Mouse (Mus musculus) left cerebral cortex, postnatal 25 days (tissue): ENCODE results near the gene Tmem88b. TPM values are rescaled to one million over a fixed set of nuclear protein-coding genes. Genes with fewer than 3 reads are reported as not detected.

Experiments
- DNase-seq, 2 experiments: peaks; one replicate each; pipeline ENCODE4 v3.0.0; 2022; ENCODE audit warnings: low spot score in 2 of 2, mixed read lengths in 1 of 2
- intact Hi-C: fragments of 180-260 bp; cut with DNase I; formaldehyde crosslinking; loops from one replicate; pipeline ENCODE4 v1.15.1; 2025
- microRNA-seq, 2 experiments: library from miRNA; unstranded; fragments of <30 nt; microRNA quantifications; one replicate each; pipeline ENCODE4 v1.2.0; 2022
- total RNA-seq, 2 experiments: library from RNA; stranded (reverse); gene quantifications; 2 replicates each; pipeline ENCODE4 v1.2.3; 2021

Tmem88b gene
- total RNA-seq, 2 experiments from 2014 or later = 16.8 to 20.7 TPM

DNA sequence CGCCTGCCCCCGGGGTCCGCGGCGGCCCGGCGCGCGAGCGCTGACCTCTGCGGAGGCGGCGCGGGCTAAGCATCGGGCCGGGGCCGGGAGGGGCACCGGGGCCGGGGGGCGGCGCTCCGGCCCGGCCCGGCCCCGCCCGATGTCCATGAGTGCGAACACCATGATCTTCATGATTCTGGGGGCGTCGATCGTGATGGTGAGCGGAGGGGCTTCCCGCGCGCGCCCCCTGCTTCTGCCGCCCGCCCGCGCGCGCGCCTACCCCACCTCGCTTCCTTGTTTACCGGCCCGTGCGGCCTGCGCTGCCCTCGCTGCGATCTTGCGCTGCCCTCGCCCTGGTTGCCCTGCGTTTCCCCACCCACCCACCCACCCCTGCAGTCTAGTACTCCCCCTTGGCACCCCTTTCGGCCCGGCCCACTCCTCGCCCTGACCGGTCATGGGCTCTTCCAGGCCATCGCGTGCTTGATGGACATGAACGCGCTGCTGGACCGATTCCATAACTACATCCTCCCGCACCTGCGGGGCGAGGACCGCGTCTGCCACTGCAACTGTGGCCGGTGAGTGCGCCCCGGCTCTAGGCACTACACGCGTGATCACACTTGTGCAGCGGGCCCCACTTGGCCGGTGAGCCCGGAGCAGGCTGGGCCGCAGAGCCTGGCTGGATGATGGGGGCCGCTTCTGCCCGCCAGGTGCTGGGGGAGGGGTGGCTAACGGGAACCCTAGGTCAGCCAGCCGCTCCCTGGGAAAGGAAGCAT is 50.5 kb downstream of the Tmem88b start:
- DNase-seq = no peak
- intact Hi-C loops = loop anchor here (2.0 kb wide), 1 partner anchor 30 kb away; the partner anchor contains the start of gene Ssu72

DNA sequence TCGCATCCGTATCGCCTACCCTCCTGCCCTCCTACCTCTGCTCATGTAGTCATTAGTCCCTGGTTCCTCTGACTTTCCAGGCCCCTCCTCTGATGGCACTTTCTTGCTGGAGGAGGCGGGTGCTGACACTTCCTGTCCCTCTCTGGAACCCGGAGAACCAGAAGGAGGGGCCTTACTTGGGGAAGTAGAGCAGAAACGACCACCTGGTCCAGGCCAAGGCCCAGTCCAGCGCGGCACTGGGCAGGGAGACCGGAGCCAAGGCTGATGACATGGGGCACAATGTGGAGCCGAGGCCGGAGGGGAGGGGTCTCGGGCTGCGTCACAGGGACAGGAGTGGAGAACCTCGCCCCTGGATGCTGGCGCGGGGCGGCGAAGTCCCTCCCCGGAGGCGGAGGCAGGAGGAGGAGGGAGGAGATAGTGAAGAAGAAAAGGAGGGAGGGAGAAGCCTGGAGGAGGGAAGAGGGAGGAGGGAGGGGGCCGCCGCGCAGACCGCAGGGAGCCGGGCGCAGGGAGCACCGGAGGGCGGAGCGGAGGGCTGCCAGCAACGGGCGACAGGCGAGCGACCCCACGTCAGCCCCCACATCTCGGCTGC is 51.2 kb downstream of the Tmem88b start, which contains the start of gene Tmem240:
Gene Tmem240, plus strand, starts transcription at position 451 of the 592 bp plus-strand sequence.
- intact Hi-C loops = loop anchor here (2.0 kb wide), 1 partner anchor 30 kb away; the partner anchor contains the start of gene Ssu72
- DNase-seq = peak; percentile 88 to 94

DNA sequence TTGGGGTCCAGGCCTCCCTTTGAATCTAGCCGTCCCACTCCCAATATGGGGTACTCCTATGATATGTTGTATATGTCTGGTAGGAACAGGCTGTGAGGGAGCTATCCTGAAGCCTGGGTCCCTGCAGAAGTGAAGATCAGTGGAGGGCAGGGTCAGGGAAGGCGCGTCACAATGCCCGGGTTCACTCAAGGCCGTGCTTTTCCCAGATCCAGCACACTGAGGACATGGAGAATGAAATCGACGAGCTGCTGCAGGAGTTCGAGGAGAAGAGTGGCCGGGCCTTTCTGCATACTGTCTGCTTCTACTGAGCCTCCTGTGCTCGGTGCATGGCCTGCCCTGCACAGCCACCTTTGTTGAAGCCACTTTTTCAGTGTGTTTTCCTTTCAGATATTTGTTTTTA is 52.4 kb downstream of the Tmem88b start:
- intact Hi-C loops = no loop called here
- DNase-seq = no peak

Small RNA genes within 50 kb of the gene (microRNA-seq; reads per million reads assigned to microRNA genes)
- gene Gm27743 = 0 reads per million in 2 experiments

Other genes starting within 250 kb of the Tmem88b start
- 10 to 100 TPM; 58.8 to 61.7 TPM for gene Nadk, start 223.5 kb downstream of the Tmem88b start, total RNA-seq
- gene Slc35e2, start 184.5 kb downstream of the Tmem88b start, total RNA-seq = 10 to 100 TPM; 49.9 to 51.5 TPM
- 10 to 100 TPM; 45.9 to 53.1 TPM for gene Cdk11b, start 161.0 kb downstream of the Tmem88b start, total RNA-seq
- gene Gm10563, start 140.5 kb downstream of the Tmem88b start, total RNA-seq = not detected
- gene Mmp23, start 132.5 kb downstream of the Tmem88b start, total RNA-seq = 1 to 10 TPM; 2.5 to 2.9 TPM
- gene Mib2, start 116.7 kb downstream of the Tmem88b start, total RNA-seq = 100 to 1,000 TPM; 112 to 113 TPM
- 10 to 100 TPM; 26.5 to 29.2 TPM for gene Fndc10, start 91.5 kb downstream of the Tmem88b start, total RNA-seq
- 10 to 100 TPM; 93.3 to 98.2 TPM for gene Ssu72, start 81.1 kb downstream of the Tmem88b start, total RNA-seq
- 10 to 100 TPM; 58.0 to 61.9 TPM for gene Tmem240, start 51.1 kb downstream of the Tmem88b start, total RNA-seq
- 10 to 100 TPM; 44.0 to 52.3 TPM for gene Atad3a, start 24.8 kb downstream of the Tmem88b start, total RNA-seq
- gene Vwa1, start 11.2 kb downstream of the Tmem88b start, total RNA-seq = 10 to 100 TPM; 14.0 to 16.6 TPM
- not detected for gene Ankrd65, start 4.6 kb upstream of the Tmem88b start, total RNA-seq
- gene Mrpl20, start 17.0 kb upstream of the Tmem88b start, total RNA-seq = 10 to 100 TPM; 93.9 to 97.9 TPM
- gene Ccnl2, start 26.6 kb upstream of the Tmem88b start, total RNA-seq = 10 to 100 TPM; 65.7 to 78.1 TPM
- gene Aurkaip1, start 45.4 kb upstream of the Tmem88b start, total RNA-seq = 100 to 1,000 TPM in 1 of 2 experiments, 10 to 100 TPM in 1; 99.6 to 104 TPM
- gene Mxra8, start 53.8 kb upstream of the Tmem88b start, total RNA-seq = 1 to 10 TPM; 7.0 to 8.4 TPM
- gene Dvl1, start 61.5 kb upstream of the Tmem88b start, total RNA-seq = 10 to 100 TPM; 87.9 to 88.0 TPM
- under 1 TPM; 0.27 to 0.32 TPM for gene Tas1r3, start 77.5 kb upstream of the Tmem88b start, total RNA-seq
- 10 to 100 TPM; 25.5 to 31.8 TPM for gene Cptp, start 83.6 kb upstream of the Tmem88b start, total RNA-seq
- 10 to 100 TPM; 38.1 to 38.5 TPM for gene Ints11, start 83.7 kb upstream of the Tmem88b start, total RNA-seq
- gene Pusl1, start 105.9 kb upstream of the Tmem88b start, total RNA-seq = 10 to 100 TPM; 60.5 to 65.5 TPM
- 100 to 1,000 TPM; 133 to 136 TPM for gene Acap3, start 105.9 kb upstream of the Tmem88b start, total RNA-seq
- gene Ube2j2, start 158.0 kb upstream of the Tmem88b start, total RNA-seq = 10 to 100 TPM; 71.9 to 72.7 TPM
- 10 to 100 TPM; 12.8 to 21.8 TPM for gene C1qtnf12, start 176.4 kb upstream of the Tmem88b start, total RNA-seq
- gene B3galt6, start 206.8 kb upstream of the Tmem88b start, total RNA-seq = 10 to 100 TPM in 1 of 2 experiments, 1 to 10 TPM in 1; 9.7 to 10.5 TPM
- 100 to 1,000 TPM; 182 to 184 TPM for gene Sdf4, start 207.0 kb upstream of the Tmem88b start, total RNA-seq
- 1 to 10 TPM; 2.0 to 2.1 TPM for gene Tnfrsf4, start 228.0 kb upstream of the Tmem88b start, total RNA-seq
- gene Tnfrsf18, start 240.3 kb upstream of the Tmem88b start, total RNA-seq = not detected